Mouse (Mus musculus) kidney, adult 18-20 months (tissue): ENCODE measurements around the gene Atrn.
A peak's percentile ranks its signal among the peaks of the same experiment; 100 is the strongest.
"Not testable (repeated sequence)": the region's sequence is repeated elsewhere in the genome, so short reads cannot be mapped to it uniquely, and the experiment has no call there.

Experiments used
- DNase-seq: peaks from one replicate; pipeline ENCODE4 v3.0.0; 2021

Atrn gene

DNA sequence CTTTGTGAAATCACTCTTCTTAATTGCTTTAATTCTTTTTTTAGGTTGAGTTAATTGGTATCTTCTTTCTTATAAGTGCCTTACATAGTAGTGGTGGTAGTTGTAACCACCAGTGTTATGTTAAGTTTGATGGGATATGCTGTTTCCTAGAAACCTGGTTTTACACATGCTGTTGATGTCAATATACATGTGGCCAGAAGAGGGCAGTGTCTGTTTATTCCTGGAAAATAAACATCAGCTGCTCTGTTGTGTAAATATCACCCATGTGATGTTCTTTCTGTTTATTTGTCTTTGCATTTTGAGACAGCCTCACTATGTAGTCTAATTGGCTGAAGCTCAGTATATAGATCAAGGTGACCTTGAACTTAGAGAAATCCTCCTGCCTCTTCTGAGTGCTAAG, 55.6 kb downstream of the Atrn start:
- DNase-seq: no peak

DNA sequence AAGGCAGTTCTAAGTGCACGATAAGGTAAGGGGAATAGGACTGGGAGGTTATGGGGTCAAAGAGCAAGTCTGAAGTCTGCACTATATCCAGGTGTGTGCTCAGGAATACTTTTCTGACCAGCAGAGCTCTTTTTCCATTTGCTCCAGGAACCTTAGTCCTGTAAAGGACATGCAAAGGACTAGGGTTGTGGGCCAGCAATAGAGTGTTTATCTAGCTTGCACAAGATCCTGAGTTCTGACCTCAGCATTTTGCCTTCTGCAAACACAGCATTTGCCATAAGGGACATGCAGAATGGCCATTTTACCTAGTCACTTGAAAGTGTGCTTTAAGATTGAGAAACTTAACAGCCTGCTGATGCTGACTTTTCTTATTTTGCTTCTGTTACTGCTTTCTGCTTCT, 58.7 kb downstream of the Atrn start:
- no peak for DNase-seq

DNA sequence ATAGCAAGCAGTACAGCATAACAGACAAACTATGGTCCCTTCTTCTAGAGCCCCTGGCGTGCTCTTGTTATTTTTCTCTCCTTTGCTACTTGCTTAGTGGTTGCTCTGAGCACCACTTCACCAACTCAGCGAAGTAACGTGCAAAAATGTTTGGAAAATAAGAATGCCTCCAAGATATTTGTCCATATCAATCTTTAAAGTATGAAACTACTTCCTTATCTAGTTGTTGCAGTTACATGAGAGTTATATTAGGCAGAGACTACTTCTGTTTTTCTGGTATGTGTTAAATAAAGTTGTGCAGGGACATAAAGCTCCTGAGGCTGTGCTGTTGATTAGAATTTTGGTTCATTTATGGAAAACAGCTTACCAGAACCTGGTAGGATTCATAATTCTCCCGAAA, 64.7 kb downstream of the Atrn start:
- DNase-seq: no peak

DNA sequence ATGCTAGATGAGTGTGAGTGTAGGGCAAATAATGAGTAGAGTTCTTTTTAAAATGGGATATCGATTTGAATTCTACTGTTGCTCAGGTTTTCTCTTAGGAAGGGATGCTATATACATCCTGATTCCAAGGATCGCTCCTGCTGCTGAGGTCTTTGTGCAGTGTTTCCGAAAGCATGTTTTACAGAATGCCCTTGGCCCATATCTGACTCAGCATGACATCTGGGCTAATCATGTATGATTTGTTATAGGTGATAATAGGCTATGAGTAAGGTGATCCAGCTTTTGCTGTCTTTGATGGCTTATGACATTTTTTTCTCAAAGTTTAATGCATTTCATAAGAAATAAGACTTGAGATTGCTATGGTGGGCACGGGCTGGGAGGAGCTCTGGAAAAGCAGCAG, 66.1 kb downstream of the Atrn start:
- no peak for DNase-seq

DNA sequence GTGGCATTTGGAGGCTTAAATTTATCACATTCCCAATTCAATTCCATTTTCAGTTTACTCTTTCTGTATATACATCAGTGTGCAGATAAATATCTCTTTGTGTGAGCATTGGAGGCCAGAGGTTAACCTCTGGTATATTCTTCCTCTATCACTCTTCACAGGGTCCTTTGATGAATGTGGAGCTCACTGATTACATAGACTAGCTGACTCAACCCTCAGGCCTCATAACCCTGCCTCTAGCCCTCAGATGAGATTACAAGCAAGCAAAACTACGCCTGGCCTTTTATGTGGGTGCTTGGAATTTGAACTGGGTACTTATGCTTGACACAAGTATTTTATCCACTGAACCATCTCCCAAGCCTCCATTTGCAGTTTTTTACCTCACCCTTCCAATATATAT, 68.6 kb downstream of the Atrn start:
- no peak for DNase-seq

DNA sequence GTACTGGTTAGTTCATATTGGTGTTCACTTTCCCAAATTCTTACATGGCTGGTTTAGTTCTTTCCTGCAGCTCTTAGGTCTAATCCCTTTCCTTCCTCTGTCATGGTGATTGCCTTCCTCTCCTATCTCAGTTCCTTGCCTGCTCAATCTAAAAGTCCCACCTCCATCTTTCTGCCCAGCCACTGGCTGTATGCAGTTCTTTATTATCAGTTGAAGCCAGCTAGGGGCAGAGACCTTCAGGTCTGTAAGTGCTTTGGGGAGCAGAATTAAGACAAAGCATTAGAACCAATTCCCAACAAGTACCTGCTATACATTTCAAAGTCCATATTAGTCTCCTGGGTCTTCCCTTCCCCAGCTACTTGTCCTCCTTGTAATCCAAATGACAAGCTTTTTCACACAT, 71.3 kb downstream of the Atrn start:
- DNase-seq: no peak

DNA sequence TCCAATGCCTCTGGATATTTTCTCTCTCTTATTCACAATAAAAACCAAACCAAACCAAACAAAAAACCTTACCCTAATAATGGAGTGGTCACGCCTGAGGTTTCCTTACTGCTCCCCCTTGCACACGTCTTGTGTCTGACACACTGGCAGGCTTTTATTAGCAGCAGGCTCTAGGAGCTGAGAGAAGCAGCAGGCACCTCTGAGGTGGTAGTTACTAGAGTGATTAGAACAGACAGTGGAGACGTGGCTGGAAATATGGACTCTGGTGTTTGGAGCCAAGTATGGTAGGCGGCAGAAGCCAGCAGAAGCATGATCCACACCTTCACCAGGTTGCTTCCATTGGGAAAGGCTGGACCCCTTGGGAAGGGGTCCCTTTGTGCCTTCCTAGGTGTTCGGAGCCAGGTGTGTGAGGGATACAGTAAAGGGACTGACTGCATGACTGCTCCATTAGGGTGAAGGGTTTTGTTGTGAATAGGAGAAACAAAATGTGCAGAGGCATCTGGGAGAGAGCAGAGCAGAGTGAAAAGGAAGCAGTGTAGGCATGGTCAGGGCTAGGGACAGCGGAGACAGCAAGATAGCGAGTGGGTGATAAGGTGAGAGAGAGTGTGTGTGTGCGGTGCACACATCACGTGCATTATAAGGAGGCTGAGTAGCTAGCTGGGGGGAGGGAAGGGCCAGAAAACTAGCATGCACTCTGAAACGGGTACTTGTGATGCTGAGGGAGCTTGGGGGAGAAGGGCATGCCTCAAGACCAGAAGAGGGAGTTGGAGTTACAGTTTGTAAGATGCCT, 72.0 kb downstream of the Atrn start:
- DNase-seq: no peak

DNA sequence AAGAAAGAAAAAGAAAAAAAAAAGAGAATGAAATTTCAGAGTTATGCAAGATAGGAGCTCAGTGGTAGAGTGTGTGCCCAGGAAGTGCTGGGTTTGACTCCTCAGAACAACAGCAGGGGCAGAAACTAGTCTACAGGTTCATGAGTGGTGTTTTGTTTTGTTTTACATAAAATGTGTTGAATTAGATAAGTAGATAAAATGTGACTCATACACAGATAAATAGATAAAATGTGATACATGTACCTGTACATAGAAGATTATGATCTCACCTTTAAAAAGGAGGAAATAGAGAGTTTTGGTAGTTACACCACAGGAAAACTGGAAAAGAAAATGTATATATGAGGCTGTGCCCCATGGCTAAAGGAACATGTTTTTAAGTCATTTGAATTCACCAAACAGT, 72.8 kb downstream of the Atrn start:
- no peak for DNase-seq

DNA sequence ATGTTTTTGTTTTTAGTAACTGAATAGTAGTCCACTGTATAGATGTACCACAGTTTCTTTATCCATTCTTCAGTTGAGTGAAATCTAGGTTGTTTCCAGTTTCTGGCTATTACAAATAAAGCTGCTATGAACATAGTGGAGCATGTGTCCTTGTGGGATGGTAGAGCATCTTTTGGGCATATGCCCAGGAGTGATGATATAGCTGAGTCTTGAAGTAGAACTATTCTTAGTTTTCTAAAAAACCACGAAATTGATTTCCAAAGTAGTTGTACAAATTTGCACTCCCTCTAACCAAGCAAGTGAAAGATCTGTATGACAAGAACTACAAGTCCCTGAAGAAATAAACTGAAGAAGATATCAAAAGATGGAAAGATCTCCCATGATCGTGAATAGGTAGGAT, 86.5 kb downstream of the Atrn start:
- DNase-seq: no peak

DNA sequence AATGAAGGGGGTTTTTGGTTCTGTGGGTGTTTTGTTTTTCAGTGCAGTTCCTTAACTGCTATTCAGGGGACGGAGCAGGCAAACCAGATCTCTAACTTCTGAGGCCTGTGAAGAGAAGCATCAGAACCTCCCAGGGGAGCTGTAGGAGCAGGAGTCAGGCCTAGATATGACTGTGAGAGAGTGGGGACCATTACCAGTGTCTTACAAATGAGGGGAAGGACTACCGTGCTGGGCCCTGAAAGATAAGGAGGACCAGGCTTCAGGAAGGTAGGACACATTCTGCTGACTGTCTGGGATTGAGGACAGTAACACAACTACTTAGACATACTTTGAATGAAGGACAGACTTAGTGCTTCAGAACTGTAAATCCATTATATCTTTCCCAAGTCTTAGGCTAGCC, 102.8 kb downstream of the Atrn start:
- DNase-seq: no peak

DNA sequence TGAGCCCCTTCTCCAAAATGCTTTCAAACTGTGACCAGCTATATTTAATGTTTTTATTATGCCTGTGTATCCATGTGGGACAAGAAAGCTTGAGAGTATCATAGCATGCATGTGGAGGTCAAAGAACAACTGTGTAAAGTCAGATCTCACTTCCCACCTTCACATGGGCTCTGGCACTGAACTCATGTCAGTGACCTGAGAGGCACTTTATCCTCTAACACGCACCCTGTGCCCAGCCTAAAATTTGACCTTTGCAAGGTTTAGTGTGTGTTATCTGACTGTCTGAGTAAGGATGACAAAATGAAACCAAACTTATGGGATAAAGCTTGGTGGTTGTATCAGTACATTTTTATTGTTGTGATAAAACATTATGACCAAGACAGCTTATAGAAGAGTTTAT, 104.3 kb downstream of the Atrn start:
- no peak for DNase-seq

DNA sequence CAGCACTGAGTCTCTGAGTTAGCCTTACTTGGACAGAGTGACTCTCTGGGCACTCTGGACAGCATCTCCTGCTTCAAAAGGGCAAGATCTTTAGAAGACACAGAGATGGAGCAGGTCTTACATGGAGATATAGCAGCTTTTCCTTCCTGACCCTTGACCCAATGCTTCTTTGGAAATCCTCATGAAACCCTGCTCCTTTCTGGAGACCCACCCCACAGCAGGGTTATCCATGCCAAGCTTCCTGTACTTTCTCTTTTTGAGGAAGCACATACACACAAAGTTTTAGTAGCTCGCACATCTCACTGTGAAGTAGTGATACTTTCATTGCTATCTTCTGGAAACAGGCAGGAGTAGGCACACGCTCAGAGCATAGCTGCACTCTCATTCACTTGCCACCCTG, 118.9 kb downstream of the Atrn start:
- no peak for DNase-seq

DNA sequence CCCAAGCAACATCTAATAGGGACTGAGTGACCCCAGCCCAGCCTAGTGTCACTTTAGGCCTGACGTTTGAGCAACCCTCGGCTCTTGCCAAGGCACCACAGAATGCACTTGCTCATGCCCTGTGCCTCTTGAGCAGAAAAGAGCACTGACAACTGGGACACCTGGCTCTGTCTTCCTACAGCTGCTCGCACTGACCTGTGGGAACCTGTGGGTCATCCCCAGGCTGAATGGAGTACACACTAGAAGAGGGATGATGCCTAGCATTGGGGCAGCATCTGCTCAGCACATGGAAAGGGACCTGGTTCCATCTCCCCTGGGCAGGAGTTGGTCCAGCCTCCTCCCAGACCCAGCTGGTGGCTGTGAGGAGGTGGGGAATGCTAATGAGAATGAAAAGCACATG, 120.6 kb downstream of the Atrn start:
- no peak for DNase-seq

DNA sequence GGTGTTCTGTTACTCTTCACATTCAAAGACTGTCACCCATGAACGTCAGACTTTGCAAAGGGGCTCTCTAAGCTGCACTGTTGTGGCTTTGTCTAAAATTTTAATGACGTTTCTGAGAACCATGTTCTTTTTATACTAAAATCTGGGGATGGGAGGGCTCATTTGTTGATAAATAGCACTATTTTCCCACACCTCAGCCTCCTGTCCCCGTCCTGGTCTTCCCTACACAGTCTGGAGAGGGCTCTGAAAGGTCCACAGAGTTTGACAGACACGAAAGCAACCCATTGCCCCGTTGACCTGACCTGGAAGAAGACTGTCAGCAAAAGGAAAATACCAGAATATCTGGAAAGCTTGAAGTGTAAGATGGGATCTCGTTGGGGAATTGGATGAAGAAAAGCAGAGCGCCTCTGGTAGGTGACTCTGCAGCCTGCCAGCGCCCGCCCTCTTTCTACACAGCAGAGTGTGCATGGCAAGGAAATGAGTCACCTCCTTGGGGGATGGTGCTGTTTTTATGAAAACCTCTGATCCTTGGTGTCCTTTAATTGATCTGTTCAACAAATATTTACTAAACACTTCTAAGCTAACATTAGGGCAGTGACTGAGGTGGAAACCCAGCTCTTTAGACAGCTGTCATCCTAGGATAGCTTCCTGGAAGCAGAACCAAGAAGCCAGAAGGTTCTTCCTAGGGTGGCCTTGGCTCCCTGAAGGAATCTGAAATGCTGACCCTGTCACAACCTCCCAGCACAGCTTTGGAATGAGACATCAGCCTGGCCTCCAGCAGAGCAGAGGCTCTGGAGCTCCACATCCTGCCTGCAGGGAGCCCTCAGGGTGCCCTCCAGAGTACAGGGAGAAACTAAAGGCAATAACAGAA, 123.0 kb downstream of the Atrn start:
- peak; percentile 18 for DNase-seq

DNA sequence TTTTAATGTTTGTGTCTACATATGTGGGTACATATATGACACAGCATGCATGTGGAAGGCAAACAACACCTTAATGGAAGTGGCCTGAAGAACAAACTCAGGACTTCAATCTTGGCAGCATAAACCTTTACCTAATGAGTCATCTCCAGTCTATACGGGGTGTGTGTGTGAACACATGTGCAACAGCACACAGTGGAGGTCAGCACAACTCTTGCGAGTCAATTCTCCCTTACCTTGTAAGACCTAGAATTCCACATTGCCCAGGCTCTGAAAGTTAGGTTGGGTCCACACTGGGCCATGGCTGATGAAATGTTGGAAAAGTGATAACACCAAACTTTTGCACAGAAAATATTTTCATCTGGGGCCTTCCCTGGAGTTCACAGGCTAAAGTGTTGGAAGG, 124.3 kb downstream of the Atrn start:
- no peak for DNase-seq

DNA sequence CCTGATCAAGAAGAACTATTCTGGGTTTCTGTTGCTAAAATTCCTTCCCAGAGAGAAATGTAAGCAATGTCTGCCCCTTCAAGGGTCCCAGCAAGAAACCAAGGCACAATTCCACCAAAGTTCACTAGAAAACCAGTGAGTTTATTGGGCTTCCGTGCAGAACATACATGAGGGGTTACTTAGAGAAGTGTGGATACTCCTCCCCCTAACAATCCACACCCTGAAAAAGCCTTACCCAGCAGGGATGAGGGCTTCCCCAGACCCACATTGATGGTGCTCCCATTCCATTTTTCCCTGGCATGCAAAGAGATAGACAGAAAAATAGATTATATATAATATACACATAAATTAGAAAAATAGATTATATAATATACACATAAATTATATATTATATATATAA, 124.7 kb downstream of the Atrn start:
- DNase-seq: no peak

DNA sequence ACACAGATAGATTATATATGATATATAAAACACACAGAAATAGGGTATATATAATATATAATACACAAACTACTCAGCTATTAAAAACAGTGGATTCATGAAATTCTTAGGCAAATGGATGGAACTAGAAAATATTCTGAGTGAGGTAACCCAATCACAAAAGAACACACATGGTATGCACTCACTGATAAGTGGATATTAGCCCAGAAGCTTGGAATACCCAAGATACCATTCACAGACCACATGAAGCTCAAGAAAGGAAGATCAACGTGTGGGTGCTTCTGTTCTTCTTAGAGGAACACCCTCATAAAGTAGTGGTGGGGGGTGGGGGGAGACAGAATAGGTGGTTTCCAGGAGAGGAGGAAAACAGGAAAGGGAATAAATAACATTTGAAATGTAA, 125.1 kb downstream of the Atrn start:
- DNase-seq: not testable (repeated sequence)

DNA sequence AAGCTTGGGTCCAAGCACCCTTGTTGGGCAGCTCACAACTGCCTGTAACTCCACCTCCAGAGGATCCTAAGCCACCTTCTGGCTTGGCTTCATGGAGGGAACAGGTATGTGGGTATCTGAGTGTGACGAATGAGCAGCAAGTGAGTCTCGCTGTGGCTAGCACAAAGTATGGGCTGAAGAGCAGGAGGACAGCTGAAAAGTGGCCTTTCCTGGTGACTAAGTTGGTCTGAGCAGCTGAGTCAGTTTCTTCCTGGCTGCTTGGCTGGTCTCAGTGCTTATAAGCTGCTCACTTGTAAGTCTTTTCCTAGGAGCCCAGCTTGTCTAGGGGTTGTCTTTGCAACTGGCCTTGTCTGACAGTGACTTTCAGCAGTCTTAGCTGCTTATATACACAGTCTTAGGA, 130.0 kb downstream of the Atrn start:
- no peak for DNase-seq

DNA sequence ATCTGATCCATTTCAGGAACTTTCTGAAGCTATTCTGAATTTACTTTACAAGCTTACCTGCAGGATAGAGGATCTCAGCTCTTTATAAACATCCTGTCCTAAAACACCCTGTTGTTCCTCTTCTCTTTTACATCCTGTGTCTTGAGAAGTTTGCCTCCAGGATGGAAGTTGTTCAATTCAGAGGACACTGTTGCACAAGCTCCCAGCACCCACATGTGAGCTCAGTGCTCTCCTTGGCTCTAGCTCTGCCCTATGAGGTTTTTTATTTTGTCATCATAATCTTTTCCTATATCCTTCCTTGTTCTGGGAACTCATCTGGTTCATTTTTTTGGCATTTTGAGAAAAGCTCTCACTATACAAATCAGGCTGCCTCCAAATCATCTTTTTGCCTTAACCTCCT, 130.5 kb downstream of the Atrn start:
- no peak for DNase-seq

DNA sequence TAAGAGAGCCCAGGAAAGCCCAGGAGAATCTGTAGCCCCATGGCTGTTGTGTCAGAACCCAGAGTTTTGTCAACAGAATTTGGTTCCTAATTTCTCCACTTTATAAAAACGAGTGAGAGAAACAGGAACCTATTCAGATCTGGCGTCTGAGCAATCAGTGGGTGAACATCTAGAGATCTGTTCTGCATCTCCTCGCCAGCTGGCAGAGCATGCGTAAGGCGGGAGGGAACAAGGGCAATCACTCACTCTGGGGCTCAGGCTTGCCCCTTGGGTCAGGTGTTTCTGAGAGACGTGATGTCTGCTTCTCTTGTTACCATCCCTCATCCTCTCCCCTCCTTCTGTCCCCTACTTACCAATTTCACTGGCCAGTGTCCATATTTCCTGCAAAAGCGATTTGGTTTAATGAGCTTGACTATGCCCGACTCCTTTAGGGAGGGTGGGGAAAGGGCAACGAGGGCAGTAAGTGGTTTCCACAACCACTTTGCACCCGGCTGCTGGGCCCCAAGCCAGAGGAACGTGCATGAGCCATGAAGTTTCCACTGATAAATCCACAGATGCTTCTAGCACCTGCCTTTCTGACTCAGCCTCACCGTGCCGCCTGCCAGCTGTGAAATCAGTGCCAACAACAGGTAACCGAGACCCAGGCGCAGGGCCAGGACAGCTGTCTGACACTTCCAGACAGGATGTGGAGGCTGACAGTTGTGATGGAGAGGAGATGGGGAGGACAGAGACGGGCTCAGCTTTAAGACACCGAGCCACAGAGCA, 131.1 kb downstream of the Atrn start:
- DNase-seq: peak; percentile 37

DNA sequence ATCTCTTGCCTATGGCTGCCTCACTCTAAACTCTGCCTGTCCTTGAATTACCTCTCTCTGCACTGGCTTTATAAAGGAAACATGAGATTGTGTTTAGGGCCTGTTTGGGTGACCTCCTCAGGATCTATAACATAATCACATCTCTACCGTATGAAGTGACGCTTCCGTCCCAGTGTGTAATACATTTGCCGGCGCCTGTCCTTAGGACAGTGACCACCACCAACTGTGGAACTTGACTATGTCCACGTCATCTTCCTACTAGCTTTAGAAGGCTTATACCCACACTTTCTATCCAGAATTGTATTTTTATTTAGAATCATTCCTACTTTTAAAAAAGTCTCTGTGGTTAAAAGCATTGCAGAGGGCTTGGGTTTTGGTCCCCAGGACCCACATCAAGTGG, 131.9 kb downstream of the Atrn start:
- no peak for DNase-seq

DNA sequence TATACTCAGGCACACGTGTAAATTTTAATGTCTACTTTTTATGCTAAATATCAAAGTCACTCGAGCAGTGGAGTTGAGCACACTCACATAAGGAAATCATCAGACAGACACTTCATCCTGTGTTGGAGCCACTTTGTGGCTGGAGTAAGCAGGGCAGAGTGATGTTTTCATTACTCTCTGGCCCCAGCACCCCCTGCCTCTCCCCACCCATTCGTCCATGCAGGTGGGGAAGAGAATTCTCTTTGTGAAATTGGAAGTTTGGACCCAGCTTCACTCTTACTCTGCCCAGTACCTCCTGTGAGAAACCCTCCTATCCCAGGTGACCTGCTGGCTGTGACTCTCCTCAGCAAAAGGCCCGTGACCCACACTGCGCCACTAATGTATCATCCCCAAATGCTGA, 132.4 kb downstream of the Atrn start:
- DNase-seq: no peak
